Mouse (Mus musculus) hindbrain, embryonic 10.5 days (tissue): ENCODE results near the gene Tceanc2. TPM values are rescaled to one million over a fixed set of nuclear protein-coding genes. Genes with fewer than 3 reads are reported as not detected.

Experiments
- DNase-seq: peaks from one replicate; pipeline ENCODE4 v3.0.0-alpha.2; 2017; ENCODE audit warnings: low spot score
- H3K27ac ChIP-seq: fragments of 300-500 bp; sonication (generic); 2 replicates; pipeline ENCODE4 v1.5.1; 2016; ENCODE audit warnings: mild to moderate bottlenecking, moderate library complexity
- H3K27me3 ChIP-seq: fragments of 300-500 bp; sonication (generic); 2 replicates; pipeline ENCODE4 v1.6.1; 2016; ENCODE audit warnings: mild to moderate bottlenecking; ENCODE audit not compliant: poor library complexity, insufficient read depth, severe bottlenecking
- H3K36me3 ChIP-seq: fragments of 300-500 bp; sonication (generic); 2 replicates; pipeline ENCODE4 v1.6.1; 2016; ENCODE audit warnings: mild to moderate bottlenecking, moderate library complexity
- H3K4me1 ChIP-seq: fragments of 300-500 bp; sonication (generic); replicated peaks from 2 replicates; pipeline ENCODE4 v1.6.1; 2016; ENCODE audit warnings: mild to moderate bottlenecking
- H3K4me3 ChIP-seq: fragments of 300-500 bp; sonication (generic); 2 replicates; pipeline ENCODE4 v1.5.1; 2016; ENCODE audit warnings: mild to moderate bottlenecking, moderate library complexity
- H3K9me3 ChIP-seq: fragments of 300-500 bp; sonication (generic); 2 replicates; pipeline ENCODE4 v1.6.1; 2016; ENCODE audit warnings: mild to moderate bottlenecking, moderate library complexity
- WGBS: fragments of 180-500 bp; shearing (Covaris S2); methylation state at CpG from one replicate; pipeline ENCODE4 v1.1.7; 2016; 5-methylcytosine and 5-hydroxymethylcytosine counted together
- polyA plus RNA-seq: library from polyadenylated mRNA; unstranded; fragments of >200 nt; fragmentation: Nextera tagmentation; extraction: Ambion mirVana; gene quantifications from 2 replicates; pipeline ENCODE4 v1.2.1, GENCODE M21; 2016

The Tceanc2 gene
- polyA plus RNA-seq, 1 experiment from 2014 or later = 23.1 TPM

GRCm38 (mm10) chr4:107201779-107202178 is 22.9 kb upstream of the Tceanc2 start:
- Histone ChIP-seq H3K4me3 (no peak overlapping the region), H3K9me3 (no peaks in the 10 kb centered on the region), H3K4me1 (no peaks in the 10 kb centered on the region), H3K27ac (no peak overlapping the region), H3K36me3 (peaks cover 98% of the 10 kb centered on the region), H3K27me3 (no peaks in the 10 kb centered on the region)
- 96% methylated on average over 3 of the region's 3 CpGs for WGBS
- DNase-seq = no peak

GRCm38 (mm10) chr4:107198072-107198471 is 19.2 kb upstream of the Tceanc2 start:
- no peak for DNase-seq
- 89% methylated on average over 5 of the region's 5 CpGs for WGBS
- H3K4me1 ChIP-seq = no peaks in the 10 kb centered on the region

GRCm38 (mm10) chr4:107196454-107196853 is 17.5 kb upstream of the Tceanc2 start:
- Histone ChIP-seq H3K4me1 (no peaks in the 10 kb centered on the region), H3K27ac (no peak overlapping the region), H3K36me3 (peaks cover 99% of the 10 kb centered on the region), H3K4me3 (no peak overlapping the region), H3K9me3 (no peaks in the 10 kb centered on the region), H3K27me3 (no peaks in the 10 kb centered on the region)
- WGBS = 90% methylated on average over 2 of the region's 2 CpGs
- DNase-seq = no peak

More at GRCm38 (mm10) chr4:107198072-107198471, 19.2 kb upstream of the Tceanc2 start:
- Histone ChIP-seq H3K27me3 (no peaks in the 10 kb centered on the region), H3K27ac (no peak overlapping the region), H3K36me3 (peaks cover 99% of the 10 kb centered on the region), H3K4me3 (no peak overlapping the region), H3K9me3 (no peaks in the 10 kb centered on the region)

GRCm38 (mm10) chr4:107193841-107194240 is 14.9 kb upstream of the Tceanc2 start:
- Histone ChIP-seq H3K4me1 (no peaks in the 10 kb centered on the region), H3K36me3 (peaks cover 99% of the 10 kb centered on the region), H3K27ac (no peak overlapping the region), H3K4me3 (no peak overlapping the region), H3K27me3 (no peaks in the 10 kb centered on the region), H3K9me3 (no peaks in the 10 kb centered on the region)
- 98% methylated on average over 3 of the region's 3 CpGs for WGBS
- DNase-seq = no peak

- Histone ChIP-seq H3K4me3 (no peak overlapping the region), H3K36me3 (peaks cover 51% of the 10 kb centered on the region), H3K4me1 (peaks cover 16% of the 10 kb centered on the region), H3K9me3 (no peaks in the 10 kb centered on the region), H3K27me3 (no peaks in the 10 kb centered on the region), H3K27ac (no peak overlapping the region)
- DNase-seq = no peak
- WGBS = 75% methylated on average over 3 of the region's 3 CpGs
Measured at GRCm38 (mm10) chr4:107185703-107186102, 6.8 kb upstream of the Tceanc2 start.

- DNase-seq = no peak
- Histone ChIP-seq H3K27ac (no peak overlapping the region), H3K4me3 (no peak overlapping the region), H3K36me3 (peaks cover 26% of the 10 kb centered on the region), H3K4me1 (peaks cover 28% of the 10 kb centered on the region), H3K27me3 (no peaks in the 10 kb centered on the region), H3K9me3 (no peaks in the 10 kb centered on the region)
- WGBS = 94% methylated on average over 4 of the region's 4 CpGs
Measured at GRCm38 (mm10) chr4:107183203-107183602, 4.3 kb upstream of the Tceanc2 start.

DNA sequence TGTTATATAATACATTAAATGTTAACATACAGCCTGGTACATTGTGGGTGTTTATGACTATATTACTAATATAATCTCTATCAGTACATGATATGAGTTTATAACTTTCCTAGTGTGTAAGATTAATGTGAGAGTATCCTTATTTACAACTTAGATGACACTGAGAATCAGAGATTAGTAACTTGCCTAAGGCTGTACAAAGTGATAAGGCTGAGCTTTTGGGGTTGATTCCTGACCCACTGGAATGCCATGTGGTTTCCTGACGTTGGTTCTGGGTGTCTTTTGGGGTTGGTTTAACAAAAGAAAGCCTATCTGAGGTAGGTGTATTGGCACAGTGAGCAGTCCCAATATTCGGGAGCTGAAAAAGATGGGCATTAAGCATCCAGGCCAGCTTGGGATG is 3.9 kb upstream of the Tceanc2 start:
- Histone ChIP-seq H3K4me1 (peaks cover 29% of the 10 kb centered on the region), H3K4me3 (no peak overlapping the region), H3K27me3 (no peaks in the 10 kb centered on the region), H3K36me3 (peaks cover 22% of the 10 kb centered on the region), H3K27ac (no peak overlapping the region), H3K9me3 (no peaks in the 10 kb centered on the region)
- WGBS = 71% methylated on average over 2 of the region's 2 CpGs
- DNase-seq = no peak

- H3K36me3 ChIP-seq = peaks cover 13% of the 10 kb centered on the region
- H3K9me3 ChIP-seq = no peaks in the 10 kb centered on the region
- H3K27ac ChIP-seq = no peak overlapping the region
- peaks cover 39% of the 10 kb centered on the region for H3K4me1 ChIP-seq
- 92% methylated on average over 6 of the region's 6 CpGs for WGBS
- H3K27me3 ChIP-seq = no peaks in the 10 kb centered on the region
- H3K4me3 ChIP-seq = no peak overlapping the region
- DNase-seq = no peak
Measured at GRCm38 (mm10) chr4:107181866-107182265, 3.0 kb upstream of the Tceanc2 start.

GRCm38 (mm10) chr4:107180746-107181145 is 1.8 kb upstream of the Tceanc2 start:
- Histone ChIP-seq H3K4me1 (peaks cover 39% of the 10 kb centered on the region), H3K27ac (no peak overlapping the region), H3K9me3 (no peaks in the 10 kb centered on the region), H3K27me3 (no peaks in the 10 kb centered on the region), H3K4me3 (peak overlapping the region; percentile 99; the same call in 1 of the 2 replicates), H3K36me3 (peaks cover 9% of the 10 kb centered on the region)
- no peak for DNase-seq

GRCm38 (mm10) chr4:107179561-107179960 is 645 bp upstream of the Tceanc2 start:
- DNase-seq = no peak
- 7% methylated on average over 8 of the region's 8 CpGs for WGBS

DNA sequence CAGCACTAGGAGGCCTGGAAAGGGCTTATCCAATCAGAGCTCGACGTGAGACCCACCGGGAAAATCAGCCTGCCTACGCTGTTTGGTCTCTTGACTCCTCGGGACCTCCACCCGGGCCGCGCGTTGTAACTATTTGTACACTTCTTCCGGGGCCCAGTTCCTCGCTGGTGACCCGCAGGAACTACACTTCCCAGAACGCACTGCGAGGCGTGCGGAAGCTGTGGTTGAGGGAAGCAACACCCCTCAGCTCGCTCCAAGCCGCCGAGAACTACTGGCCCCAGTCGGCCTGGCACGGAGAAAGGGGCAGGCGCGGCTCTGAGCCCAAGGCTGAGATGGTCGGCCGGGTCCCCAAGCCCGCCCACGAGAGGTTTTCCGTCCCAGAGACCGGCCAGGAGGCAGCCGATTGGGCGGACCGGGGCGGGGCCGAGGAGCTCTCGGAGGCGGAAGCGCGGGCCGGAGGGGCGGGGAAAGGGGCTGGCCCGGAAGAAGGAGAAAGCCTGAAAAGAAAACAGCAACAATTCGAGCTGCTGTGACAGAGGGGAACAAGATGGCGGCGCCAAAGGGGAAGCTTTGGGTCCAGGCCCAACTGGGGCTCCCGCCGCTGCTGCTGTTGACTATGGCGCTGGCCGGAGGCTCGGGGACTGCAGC is 610 bp downstream of the Tceanc2 start, which contains the start of gene Tmem59:
TSS of gene Tmem59 (plus strand) at position 218 of the 648 bp plus-strand sequence.
- under 1% methylated on average over 49 of the region's 49 CpGs for WGBS
- Histone ChIP-seq H3K27me3 (no peaks in the 10 kb centered on the region), H3K9me3 (no peaks in the 10 kb centered on the region), H3K4me1 (peaks cover 39% of the 10 kb centered on the region), H3K4me3 (peak within 1 kb of the TSS; percentile 99), H3K27ac (peak within 1 kb of the TSS; percentile 98), H3K36me3 (peaks cover 29% of the 10 kb centered on the region)
- DNase-seq = peak; percentile 96

More at GRCm38 (mm10) chr4:107179561-107179960, 645 bp upstream of the Tceanc2 start:
- no peaks in the 10 kb centered on the region for H3K27me3 ChIP-seq
- H3K4me3 ChIP-seq = peak overlapping the region; percentile 99
- H3K9me3 ChIP-seq = no peaks in the 10 kb centered on the region
- peaks cover 18% of the 10 kb centered on the region for H3K36me3 ChIP-seq
- H3K27ac ChIP-seq = peak overlapping the region; percentile 98
- H3K4me1 ChIP-seq = peaks cover 39% of the 10 kb centered on the region

- no peaks in the 10 kb centered on the region for H3K27me3 ChIP-seq
- H3K4me3 ChIP-seq = peak overlapping the region; percentile 99
- no peak for DNase-seq
- peak overlapping the region; percentile 98 for H3K27ac ChIP-seq
- H3K36me3 ChIP-seq = peaks cover 37% of the 10 kb centered on the region
- peaks cover 33% of the 10 kb centered on the region for H3K4me1 ChIP-seq
- 57% methylated on average over 11 of the region's 11 CpGs for WGBS
- no peaks in the 10 kb centered on the region for H3K9me3 ChIP-seq
Measured at GRCm38 (mm10) chr4:107177506-107177905, 1.4 kb downstream of the Tceanc2 start.

- Histone ChIP-seq H3K27me3 (no peaks in the 10 kb centered on the region), H3K4me1 (peaks cover 6% of the 10 kb centered on the region), H3K9me3 (no peaks in the 10 kb centered on the region), H3K36me3 (peaks cover 54% of the 10 kb centered on the region), H3K4me3 (no peak overlapping the region), H3K27ac (no peak overlapping the region)
- no peak for DNase-seq
- WGBS = 93% methylated on average over 5 of the region's 5 CpGs
Measured at GRCm38 (mm10) chr4:107167798-107168197, 11.1 kb downstream of the Tceanc2 start.
